Mouse (Mus musculus) heart, postnatal 10 days (tissue): ENCODE measurements around the gene Rimkla. TPM values are rescaled to one million over a fixed set of nuclear protein-coding genes. Genes with fewer than 3 reads are reported as not detected.

Source experiments
- DNase-seq, 2 experiments: peaks; one replicate each; pipeline ENCODE4 v3.0.0; 2021
- intact Hi-C: fragments of 180-260 bp; cut with DNase I; formaldehyde crosslinking; loops from one replicate; pipeline ENCODE4 v1.15.1; 2025
- total RNA-seq, 2 experiments: library from RNA; stranded (reverse); gene quantifications; 2 replicates each; pipeline ENCODE4 v1.2.3; 2021

Gene Rimkla
- total RNA-seq, 2 experiments from 2014 or later, result 1.3 to 1.5 TPM

- intact Hi-C loops, result no loop called here
Measured at GRCm38 (mm10) chr4:119472545-119472944, 19.9 kb downstream of the Rimkla start.

DNA sequence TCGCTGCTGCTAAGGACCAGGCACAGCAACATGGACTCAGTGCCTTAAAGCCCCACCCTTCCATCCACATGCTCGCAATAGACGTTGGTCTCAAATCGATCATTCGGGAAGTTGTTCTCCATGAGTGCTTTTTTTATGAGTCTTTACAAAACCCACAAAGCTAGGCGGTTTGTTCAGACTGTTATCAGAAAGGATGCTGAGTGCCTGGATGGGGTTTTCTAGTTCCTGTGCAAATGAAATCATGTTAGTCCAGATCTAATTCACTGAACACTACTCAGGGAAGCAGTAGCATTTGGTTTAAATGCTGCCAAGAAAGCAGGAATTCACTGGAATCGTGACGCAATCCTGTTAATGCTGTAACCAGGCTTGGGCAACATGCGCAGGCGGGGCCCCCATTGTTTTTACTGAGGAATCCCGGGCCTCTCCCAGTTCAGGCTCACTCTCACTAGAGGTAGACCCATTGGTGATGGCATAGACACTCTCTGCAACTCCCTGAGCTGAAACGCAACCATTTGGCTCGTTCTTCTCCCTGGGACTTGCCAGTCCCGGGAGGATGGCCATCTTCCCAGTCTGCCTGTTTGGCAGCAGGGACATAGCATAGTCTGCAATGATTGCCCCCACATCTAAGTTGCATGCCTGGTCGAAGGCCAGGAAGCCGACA lies 24.6 kb downstream of the Rimkla start:
- intact Hi-C loops, result no loop called here
- DNase-seq, result peak in 1 of 2 experiments; percentile 5

More at GRCm38 (mm10) chr4:119472545-119472944, 19.9 kb downstream of the Rimkla start:
- DNase-seq, result no peak

- intact Hi-C loops, result no loop called here
- no peak for DNase-seq
Measured at GRCm38 (mm10) chr4:119465841-119466240, 26.6 kb downstream of the Rimkla start.

DNA sequence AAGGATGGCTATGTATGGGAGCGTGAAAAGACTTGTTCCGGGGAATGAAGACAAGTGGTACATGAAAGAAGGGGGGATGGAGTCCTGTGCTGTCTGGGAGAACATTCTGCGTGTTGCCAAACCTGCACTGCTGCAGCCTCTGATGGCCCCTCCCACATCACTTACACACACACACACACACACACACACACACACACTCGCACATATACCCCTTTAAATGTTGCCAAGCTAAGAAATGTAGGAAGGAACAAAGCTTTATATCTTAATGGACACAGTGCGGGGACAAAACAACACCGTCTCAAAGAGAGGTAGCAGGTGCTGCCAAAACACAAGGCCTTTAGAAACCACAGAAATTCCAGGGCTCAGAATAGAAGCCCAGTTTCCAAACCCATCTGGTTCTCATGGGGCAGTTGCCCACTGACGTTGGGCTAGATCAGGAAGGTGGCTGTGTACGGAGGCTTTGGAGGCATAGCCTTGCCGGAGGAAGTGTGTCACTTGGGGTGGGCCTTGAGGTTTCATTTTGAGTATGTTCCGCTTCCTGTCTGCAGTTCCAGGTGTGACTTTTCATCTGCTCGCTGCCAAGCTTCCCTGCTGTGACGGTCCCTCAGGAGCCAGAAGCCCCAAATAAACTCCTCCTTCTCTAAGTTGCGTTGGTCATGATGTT lies 28.5 kb downstream of the Rimkla start:
- intact Hi-C loops, result no loop called here

DNA sequence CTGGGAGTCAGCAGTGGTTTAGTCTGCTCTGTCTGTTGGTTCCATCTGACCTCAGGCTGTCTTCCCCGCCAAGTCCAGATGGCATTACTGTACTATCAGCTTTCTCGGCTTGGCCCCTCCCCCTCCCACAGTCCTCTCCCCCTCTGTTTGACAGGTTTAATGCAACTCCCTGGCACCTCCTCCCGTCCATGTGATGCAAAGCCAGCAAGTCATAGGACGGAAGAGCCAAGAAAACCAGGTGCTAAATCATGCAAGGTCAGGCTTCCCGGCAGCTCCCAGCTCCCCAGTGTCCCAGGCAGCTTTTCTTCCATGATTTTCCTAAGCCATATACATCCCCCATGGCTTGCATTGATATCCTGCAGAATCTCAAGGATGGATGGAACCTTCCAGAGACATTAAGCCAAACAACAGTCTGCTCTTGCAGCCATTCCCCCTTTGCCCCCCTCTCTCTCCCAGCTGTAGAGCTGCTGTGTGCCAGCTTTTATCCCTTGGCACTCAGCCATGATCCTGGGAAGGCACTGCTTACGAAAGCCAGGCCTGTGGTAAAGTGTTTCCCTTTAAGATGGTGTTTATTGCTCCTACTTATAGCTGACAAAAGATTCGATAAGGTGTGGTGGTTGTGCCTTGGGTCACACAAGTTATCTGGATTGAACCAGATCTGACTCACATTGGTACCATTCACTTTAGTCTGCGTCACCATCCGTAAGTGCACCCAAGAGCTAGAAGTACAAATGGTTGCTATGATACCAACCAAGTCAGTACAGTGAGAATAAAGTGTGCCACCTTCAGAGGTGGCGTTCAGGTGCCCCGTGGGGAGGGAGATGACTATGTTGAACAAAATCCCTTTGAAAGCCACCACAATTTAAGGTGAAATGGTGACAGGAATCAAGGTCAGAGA lies 29.3 kb downstream of the Rimkla start:
- intact Hi-C loops, result no loop called here
- DNase-seq, result peak; percentile 83 to 86

More for the DNA sequence above, 28.5 kb downstream of the Rimkla start:
- peak; percentile 15 to 31 for DNase-seq

DNA sequence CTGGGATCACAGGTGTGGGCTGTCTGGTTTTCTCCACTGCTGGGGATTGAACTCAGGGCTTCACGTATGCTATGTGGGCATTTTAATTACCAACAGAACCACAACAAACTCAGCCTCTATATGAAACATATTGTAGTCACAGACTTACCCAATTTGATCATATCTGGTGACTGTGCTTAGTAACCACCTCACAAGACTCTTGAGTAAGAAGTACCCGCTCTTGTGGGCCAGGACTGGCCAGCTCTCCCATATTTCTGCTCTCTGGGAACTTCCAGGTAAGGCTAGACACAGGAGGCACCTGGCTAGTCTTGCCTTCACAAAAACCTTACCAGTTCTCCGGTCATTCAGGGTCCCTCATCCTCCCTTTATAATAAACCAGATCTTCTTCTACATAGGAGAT lies 30.0 kb downstream of the Rimkla start:
- DNase-seq, result no peak
- intact Hi-C loops, result no loop called here

- intact Hi-C loops, result no loop called here
- peak; percentile 84 to 85 for DNase-seq
Measured at GRCm38 (mm10) chr4:119460728-119461141, 31.7 kb downstream of the Rimkla start.

GRCm38 (mm10) chr4:119460296-119460695 lies 32.1 kb downstream of the Rimkla start:
- intact Hi-C loops, result no loop called here
- DNase-seq, result peak; percentile 44 to 60

- DNase-seq, result no peak
- intact Hi-C loops, result no loop called here
Measured at GRCm38 (mm10) chr4:119453533-119453932, 38.9 kb downstream of the Rimkla start.

- intact Hi-C loops, result no loop called here
- no peak for DNase-seq
Measured at GRCm38 (mm10) chr4:119453128-119453527, 39.3 kb downstream of the Rimkla start.

DNA sequence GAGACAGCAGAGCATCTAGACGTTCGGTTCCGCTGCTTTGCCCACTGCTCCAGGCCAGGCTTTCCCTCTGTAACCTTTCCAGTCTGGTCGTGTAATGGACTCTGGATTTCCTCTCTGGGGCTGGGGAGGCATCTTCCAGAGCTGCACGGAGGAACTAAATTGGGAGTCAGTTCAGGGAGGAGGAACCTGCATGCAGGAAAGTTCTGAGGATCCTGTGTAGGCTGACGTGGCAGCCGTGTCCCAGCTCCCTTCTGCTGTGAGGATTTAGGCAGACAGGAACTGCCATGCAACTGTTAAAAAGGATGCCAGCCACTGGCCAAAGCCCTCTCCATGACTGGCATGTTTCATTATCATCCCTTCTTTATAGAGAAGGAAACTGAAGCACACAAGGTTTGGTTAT lies 42.0 kb downstream of the Rimkla start:
- intact Hi-C loops, result no loop called here

DNA sequence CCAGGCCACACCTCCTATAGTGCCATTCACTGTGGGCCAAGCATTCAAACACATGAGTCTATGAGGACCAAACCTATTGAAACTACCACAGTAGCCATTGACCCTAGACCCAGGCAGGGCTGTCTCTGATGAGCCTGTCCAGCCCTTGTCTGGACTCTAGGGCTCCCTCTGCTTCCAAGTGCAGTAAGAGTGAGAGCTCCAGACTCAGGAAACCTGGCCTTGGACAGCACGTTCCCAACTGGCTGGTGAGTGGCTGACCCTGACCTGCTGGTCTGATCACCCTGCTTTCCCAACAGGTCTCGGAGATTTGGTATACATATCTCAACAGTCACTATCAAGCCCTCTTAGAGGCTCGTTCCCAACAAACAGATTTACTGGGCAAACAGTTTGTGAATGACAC lies 44.6 kb downstream of the Rimkla start:
- intact Hi-C loops, result no loop called here
- no peak for DNase-seq

More for the DNA sequence above, 42.0 kb downstream of the Rimkla start:
- DNase-seq, result no peak

- DNase-seq, result no peak
- intact Hi-C loops, result no loop called here
Measured at GRCm38 (mm10) chr4:119447261-119447660, 45.2 kb downstream of the Rimkla start.

- no peak for DNase-seq
- intact Hi-C loops, result no loop called here
Measured at GRCm38 (mm10) chr4:119442539-119442938, 49.9 kb downstream of the Rimkla start.

DNA sequence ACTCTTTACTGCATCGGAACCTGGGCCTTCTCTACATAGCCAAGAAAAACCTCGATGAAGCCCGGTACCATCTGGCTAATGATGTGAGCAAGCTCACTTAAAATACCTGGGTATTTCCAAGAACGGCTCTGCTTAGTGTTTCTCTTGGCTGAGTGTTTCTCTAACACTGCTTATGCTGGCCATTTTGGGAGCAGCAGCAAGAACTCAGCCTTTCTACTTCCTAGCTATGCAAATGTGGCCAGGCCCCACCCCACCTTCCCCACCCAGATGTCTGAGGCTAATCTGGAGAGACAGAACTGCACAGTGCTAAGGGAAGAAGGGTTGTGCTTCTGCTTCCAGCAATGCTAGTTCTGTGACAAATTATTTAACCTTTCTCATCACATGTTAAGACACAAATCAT lies 50.6 kb downstream of the Rimkla start:
- DNase-seq, result no peak
- intact Hi-C loops, result no loop called here

- no peak for DNase-seq
- intact Hi-C loops, result no loop called here
Measured at GRCm38 (mm10) chr4:119437936-119438335, 54.5 kb downstream of the Rimkla start.

DNA sequence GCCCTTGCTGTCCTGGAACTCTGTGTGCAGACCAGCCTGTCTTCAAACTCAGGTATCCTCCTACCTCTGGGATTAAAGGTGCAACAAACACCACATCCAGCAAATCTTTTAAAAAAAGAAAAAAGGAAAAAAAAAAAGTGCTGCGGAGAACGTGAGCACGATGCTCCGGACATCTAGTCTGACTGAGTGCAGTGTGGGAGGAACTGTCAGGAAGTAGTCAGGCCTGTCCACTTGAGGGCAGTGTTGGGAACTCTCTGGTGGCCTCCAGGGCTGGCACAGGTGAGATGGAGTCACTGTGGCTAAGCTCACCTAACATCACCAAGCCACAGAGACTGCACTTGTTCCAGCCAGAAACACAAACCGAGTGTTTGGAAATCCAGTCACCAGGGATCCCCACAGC lies 61.8 kb downstream of the Rimkla start:
- intact Hi-C loops, result loop anchor here (2.0 kb wide), 1 partner anchor 200 kb away; no protein-coding TSS in a partner anchor
- DNase-seq, result peak; percentile 57 to 69

DNA sequence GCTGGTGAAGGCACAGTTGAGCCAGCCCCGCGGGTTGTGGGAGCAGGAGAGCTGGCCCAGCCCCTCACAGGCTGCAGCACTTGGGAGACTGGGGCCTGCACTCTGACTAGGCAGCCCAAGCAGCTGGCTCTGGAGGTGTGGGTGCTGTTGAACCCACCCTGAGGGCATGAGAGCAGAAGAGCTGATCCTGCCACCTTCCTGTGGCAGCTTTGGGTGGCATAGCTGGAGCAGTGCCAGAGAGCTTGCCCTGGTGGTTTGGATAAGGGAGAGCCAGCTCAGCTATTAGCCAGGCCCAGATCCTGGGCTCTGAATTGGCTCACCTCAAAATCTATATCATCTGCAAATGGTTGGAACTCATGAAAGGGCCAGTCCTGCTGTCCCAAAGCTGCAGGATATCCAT lies 64.7 kb downstream of the Rimkla start:
- intact Hi-C loops, result loop anchor here (5.0 kb wide), 1 partner anchor 110 kb away; the partner anchor contains the start of genes Foxj3 and Frg2f1
- DNase-seq, result peak; percentile 21 to 37

- intact Hi-C loops, result loop anchor here (5.0 kb wide), 1 partner anchor 112 kb away; the partner anchor contains the start of genes Foxj3 and Frg2f1
- DNase-seq, result no peak
Measured at GRCm38 (mm10) chr4:119425601-119426000, 66.8 kb downstream of the Rimkla start.

GRCm38 (mm10) chr4:119425077-119425476 lies 67.4 kb downstream of the Rimkla start:
- no peak for DNase-seq
- intact Hi-C loops, result loop anchor here (5.0 kb wide), 1 partner anchor 112 kb away; the partner anchor contains the start of genes Foxj3 and Frg2f1
